Mouse (Mus musculus) heart, embryonic 12.5 days (tissue): ENCODE data around the gene Mef2d. TPM values are rescaled to one million over a fixed set of nuclear protein-coding genes. Genes with fewer than 3 reads are reported as not detected.

Experiments used
- ATAC-seq: fragments of 200-750 bp; cut with Nextera tagmentation; 2 replicates; pipeline ENCODE4 v1.8.0; 2017; ENCODE audit warnings: moderate TSS enrichment, moderate library complexity; ENCODE audit not compliant: insufficient number of reproducible peaks, low FRiP score
- H3K27ac ChIP-seq: fragments of 300-500 bp; sonication (generic); 2 replicates; pipeline ENCODE4 v1.5.1; 2016; ENCODE audit warnings: mild to moderate bottlenecking, moderate library complexity; ENCODE audit not compliant: poor library complexity, severe bottlenecking
- H3K27me3 ChIP-seq: fragments of 300-500 bp; sonication (generic); replicated peaks from 2 replicates; pipeline ENCODE4 v1.6.1; 2016; ENCODE audit warnings: mild to moderate bottlenecking, moderate library complexity
- H3K36me3 ChIP-seq: fragments of 300-500 bp; sonication (generic); 2 replicates; pipeline ENCODE4 v1.6.1; 2016; ENCODE audit warnings: mild to moderate bottlenecking, moderate library complexity
- H3K4me1 ChIP-seq: fragments of 300-500 bp; sonication (generic); replicated peaks from 2 replicates; pipeline ENCODE4 v1.6.1; 2016; ENCODE audit warnings: mild to moderate bottlenecking
- H3K4me2 ChIP-seq: fragments of 300-500 bp; sonication (generic); 2 replicates; pipeline ENCODE4 v1.6.1; 2016; ENCODE audit warnings: mild to moderate bottlenecking, moderate library complexity
- H3K4me3 ChIP-seq: fragments of 300-500 bp; sonication (generic); 2 replicates; pipeline ENCODE4 v1.5.1; 2016; ENCODE audit warnings: mild to moderate bottlenecking
- H3K9ac ChIP-seq: fragments of 300-500 bp; sonication (generic); 2 replicates; pipeline ENCODE4 v1.6.1; 2016; ENCODE audit warnings: mild to moderate bottlenecking, moderate library complexity
- H3K9me3 ChIP-seq: fragments of 300-500 bp; sonication (generic); replicated peaks from 2 replicates; pipeline ENCODE4 v1.6.1; 2016; ENCODE audit warnings: mild to moderate bottlenecking, moderate library complexity
- whole genome bisulfite sequencing: fragments of 180-500 bp; shearing (Covaris S2); methylation state at CpG from one replicate; pipeline ENCODE4 v1.1.7; 2016; 5-methylcytosine and 5-hydroxymethylcytosine counted together
- polyA plus RNA-seq: library from polyadenylated mRNA; unstranded; fragments of >200 nt; fragmentation: Nextera tagmentation; extraction: Ambion mirVana; gene quantifications from 2 replicates; pipeline ENCODE4 v1.2.1, GENCODE M21; 2016

Gene Mef2d
- polyA plus RNA-seq, 1 experiment from 2014 or later, result 53.5 TPM

- Histone ChIP-seq H3K36me3 (peaks cover 17% of the 10 kb centered on the region), H3K4me3 (peak overlapping the region; percentile 36; the same call in 1 of the 2 replicates), H3K9me3 (no peaks in the 10 kb centered on the region), H3K9ac (peak overlapping the region; percentile 72), H3K4me1 (peaks cover 89% of the 10 kb centered on the region), H3K27ac (peak overlapping the region; percentile 100), H3K27me3 (no peaks in the 10 kb centered on the region), H3K4me2 (peak overlapping the region; percentile 73)
- no peak for ATAC-seq
- WGBS, result 44% methylated on average over 3 of the region's 3 CpGs
Observed at GRCm38 (mm10) chr3:88150999-88151364, 8.8 kb downstream of the Mef2d start.

- no peak for ATAC-seq
- Histone ChIP-seq H3K9ac (no peak overlapping the region), H3K4me3 (no peak overlapping the region), H3K9me3 (no peaks in the 10 kb centered on the region), H3K36me3 (peaks cover 28% of the 10 kb centered on the region), H3K27me3 (no peaks in the 10 kb centered on the region), H3K27ac (0 out of 2 replicates have a peak overlapping the region, but pooled peaks have one; percentile 0), H3K4me1 (peaks cover 88% of the 10 kb centered on the region), H3K4me2 (no peak overlapping the region)
- WGBS, result 72% methylated on average over 3 of the region's 3 CpGs
Observed at GRCm38 (mm10) chr3:88152056-88152455, 9.9 kb downstream of the Mef2d start.

GRCm38 (mm10) chr3:88153290-88154011, 11.3 kb downstream of the Mef2d start:
- 84% methylated on average over 3 of the region's 3 CpGs for WGBS
- no peaks in the 10 kb centered on the region for H3K9me3 ChIP-seq
- peak overlapping the region; percentile 22 for H3K27ac ChIP-seq
- peaks cover 40% of the 10 kb centered on the region for H3K36me3 ChIP-seq
- H3K4me3 ChIP-seq, result no peak overlapping the region
- no peaks in the 10 kb centered on the region for H3K27me3 ChIP-seq
- ATAC-seq, result no peak
- H3K9ac ChIP-seq, result 0 out of 2 replicates have a peak overlapping the region, but pooled peaks have one; percentile 14
- peaks cover 88% of the 10 kb centered on the region for H3K4me1 ChIP-seq
- H3K4me2 ChIP-seq, result no peak overlapping the region

GRCm38 (mm10) chr3:88154236-88154635, 12.1 kb downstream of the Mef2d start:
- H3K9me3 ChIP-seq, result no peaks in the 10 kb centered on the region
- H3K4me3 ChIP-seq, result no peak overlapping the region
- no peaks in the 10 kb centered on the region for H3K27me3 ChIP-seq
- H3K27ac ChIP-seq, result no peak overlapping the region
- no peak overlapping the region for H3K9ac ChIP-seq
- H3K36me3 ChIP-seq, result peaks cover 47% of the 10 kb centered on the region
- peaks cover 81% of the 10 kb centered on the region for H3K4me1 ChIP-seq
- no peak overlapping the region for H3K4me2 ChIP-seq
- WGBS, result 79% methylated on average over 2 of the region's 2 CpGs
- no peak for ATAC-seq

- H3K4me3 ChIP-seq, result no peak overlapping the region
- no peak overlapping the region for H3K9ac ChIP-seq
- peaks cover 69% of the 10 kb centered on the region for H3K36me3 ChIP-seq
- H3K4me2 ChIP-seq, result no peak overlapping the region
- peaks cover 55% of the 10 kb centered on the region for H3K4me1 ChIP-seq
- no peak overlapping the region for H3K27ac ChIP-seq
- ATAC-seq, result no peak
- no peaks in the 10 kb centered on the region for H3K27me3 ChIP-seq
- no peaks in the 10 kb centered on the region for H3K9me3 ChIP-seq
Observed at GRCm38 (mm10) chr3:88156817-88157216, 14.6 kb downstream of the Mef2d start.

GRCm38 (mm10) chr3:88157771-88158597, 15.8 kb downstream of the Mef2d start:
- H3K27me3 ChIP-seq, result no peaks in the 10 kb centered on the region
- peak; percentile 58; the same call in 1 of the 2 replicates for ATAC-seq
- H3K9me3 ChIP-seq, result no peaks in the 10 kb centered on the region
- WGBS, result 27% methylated on average over 23 of the region's 23 CpGs
- H3K4me1 ChIP-seq, result peaks cover 44% of the 10 kb centered on the region
- H3K4me2 ChIP-seq, result no peak overlapping the region
- 0 out of 2 replicates have a peak overlapping the region, but pooled peaks have one; percentile 19 for H3K27ac ChIP-seq
- peaks cover 80% of the 10 kb centered on the region for H3K36me3 ChIP-seq
- H3K9ac ChIP-seq, result 0 out of 2 replicates have a peak overlapping the region, but pooled peaks have one; percentile 42
- H3K4me3 ChIP-seq, result no peak overlapping the region

GRCm38 (mm10) chr3:88158991-88159390, 16.8 kb downstream of the Mef2d start:
- H3K4me3 ChIP-seq, result no peak overlapping the region
- no peaks in the 10 kb centered on the region for H3K27me3 ChIP-seq
- H3K4me1 ChIP-seq, result peaks cover 36% of the 10 kb centered on the region
- no peak overlapping the region for H3K27ac ChIP-seq
- peaks cover 85% of the 10 kb centered on the region for H3K36me3 ChIP-seq
- H3K9ac ChIP-seq, result no peak overlapping the region
- WGBS, result 80% methylated on average over 6 of the region's 6 CpGs
- H3K9me3 ChIP-seq, result no peaks in the 10 kb centered on the region
- no peak overlapping the region for H3K4me2 ChIP-seq
- no peak for ATAC-seq

- Histone ChIP-seq H3K4me2 (no peak overlapping the region), H3K9ac (no peak overlapping the region), H3K27me3 (no peaks in the 10 kb centered on the region), H3K27ac (no peak overlapping the region), H3K4me3 (no peak overlapping the region), H3K36me3 (peaks cover 94% of the 10 kb centered on the region), H3K9me3 (no peaks in the 10 kb centered on the region), H3K4me1 (peaks cover 28% of the 10 kb centered on the region)
- no peak for ATAC-seq
- 76% methylated on average over 6 of the region's 6 CpGs for WGBS
Observed at GRCm38 (mm10) chr3:88160856-88161255, 18.7 kb downstream of the Mef2d start.

GRCm38 (mm10) chr3:88162259-88162658, 20.1 kb downstream of the Mef2d start:
- WGBS, result 75% methylated on average over 8 of the region's 8 CpGs
- Histone ChIP-seq H3K9me3 (no peaks in the 10 kb centered on the region), H3K9ac (no peak overlapping the region), H3K36me3 (peaks cover 94% of the 10 kb centered on the region), H3K4me3 (no peak overlapping the region), H3K4me2 (no peak overlapping the region), H3K27me3 (no peaks in the 10 kb centered on the region), H3K4me1 (peaks cover 19% of the 10 kb centered on the region), H3K27ac (no peak overlapping the region)
- no peak for ATAC-seq

GRCm38 (mm10) chr3:88162811-88163210, 20.6 kb downstream of the Mef2d start:
- no peaks in the 10 kb centered on the region for H3K9me3 ChIP-seq
- no peak overlapping the region for H3K9ac ChIP-seq
- H3K27ac ChIP-seq, result no peak overlapping the region
- ATAC-seq, result no peak
- peaks cover 96% of the 10 kb centered on the region for H3K36me3 ChIP-seq
- no peaks in the 10 kb centered on the region for H3K27me3 ChIP-seq
- H3K4me1 ChIP-seq, result peaks cover 13% of the 10 kb centered on the region
- H3K4me2 ChIP-seq, result no peak overlapping the region
- 84% methylated on average over 4 of the region's 4 CpGs for WGBS
- H3K4me3 ChIP-seq, result no peak overlapping the region

- H3K27me3 ChIP-seq, result no peaks in the 10 kb centered on the region
- 64% methylated on average over 3 of the region's 3 CpGs for WGBS
- H3K36me3 ChIP-seq, result peaks cover 96% of the 10 kb centered on the region
- ATAC-seq, result no peak
- no peak overlapping the region for H3K27ac ChIP-seq
- no peak overlapping the region for H3K4me2 ChIP-seq
- H3K9me3 ChIP-seq, result no peaks in the 10 kb centered on the region
- H3K9ac ChIP-seq, result no peak overlapping the region
- H3K4me1 ChIP-seq, result peaks cover 5% of the 10 kb centered on the region
- no peak overlapping the region for H3K4me3 ChIP-seq
Observed at GRCm38 (mm10) chr3:88163847-88164246, 21.7 kb downstream of the Mef2d start.
